18 mouse cellular contexts compared by ENCODE assay signal in genomic region chr10:21257244-21257643, GRCm38 (mm10). TPM values are rescaled to one million over a fixed set of nuclear protein-coding genes. Genes with fewer than 3 reads are reported as not detected.
DNase-seq lines count a peak whose midpoint lies in the region; ATAC-seq lines count a peak whose summit lies in the region.
"Had no signal": no experiment of that assay in that cellular context is flagged by ENCODE, and none has a peak within 500 bp of the region (broad histone marks: within the 10 kb centered on the region; RNA-seq: fewer than 3 reads in every experiment).

No protein-coding gene starts in this region.

- no peaks in the 10 kb centered on the region for H3K9me3 ChIP-seq in liver, embryonic 12.5 days (replicated peaks)
- H3K9me3 ChIP-seq: hindbrain, embryonic 13.5 days; limb, embryonic 10.5 days; midbrain, embryonic 10.5 days; neural tube, embryonic 13.5 days had no signal

- H3K27me3 ChIP-seq in liver, embryonic 12.5 days (replicated peaks) = no peaks in the 10 kb centered on the region
- H3K27me3 ChIP-seq: hindbrain, embryonic 13.5 days; neural tube, embryonic 13.5 days had no signal

- peaks cover 74% of the 10 kb centered on the region for H3K4me1 ChIP-seq in liver, embryonic 12.5 days
- H3K4me1 ChIP-seq: hindbrain, embryonic 13.5 days; limb, embryonic 10.5 days; neural tube, embryonic 13.5 days had no signal

- H3K4me3 ChIP-seq in liver, embryonic 12.5 days = no peak overlapping the region
- H3K4me3 ChIP-seq: heart, adult 2 months; hindbrain, embryonic 13.5 days; left cerebral cortex, adult 2 months; limb, embryonic 10.5 days; midbrain, embryonic 10.5 days; neural tube, embryonic 13.5 days had no signal

- H3K9ac ChIP-seq in liver, embryonic 12.5 days = no peak overlapping the region
- H3K9ac ChIP-seq: hindbrain, embryonic 13.5 days; neural tube, embryonic 13.5 days had no signal

- DNase-seq in embryo, embryonic 10.5 days (ENCODE audit: low spot score) = peak; percentile 16
- no peak for DNase-seq in embryo, embryonic 10 days (ENCODE audit: low spot score)
- DNase-seq in liver = peak; percentile 56
- no peak for DNase-seq in MN1 (ENCODE audit: low spot score)
- no peak for DNase-seq in cerebellum, adult 9-10 months
- DNase-seq: cerebellum, postnatal 36 days; gastrocnemius, postnatal 10 days; heart, adult 2 months; lung, adult 2 months; lung, postnatal 36 days had no signal

- WGBS in liver, embryonic 12.5 days (ENCODE audit: insufficient replicate concordance) = 69% methylated on average over 5 of the region's 5 CpGs

- H3K27ac ChIP-seq in liver, embryonic 12.5 days = no peak overlapping the region
- H3K27ac ChIP-seq: heart, adult 2 months; hindbrain, embryonic 13.5 days; left cerebral cortex, adult 2 months; limb, embryonic 10.5 days; midbrain, embryonic 10.5 days; neural tube, embryonic 13.5 days had no signal

- ATAC-seq in liver, embryonic 12.5 days = no peak
- ATAC-seq in erythroblast, adult 5-6 weeks (replicated peaks; ENCODE audit: low FRiP score, poor library complexity, severe bottlenecking) = peak; percentile 55; the same call in 1 of the 2 replicates
- ATAC-seq in megakaryocyte progenitor cell, adult 5-6 weeks (replicated peaks; ENCODE audit: poor library complexity) = 0 out of 2 replicates have a peak, but pooled peaks have one; percentile 27

- no peaks in the 10 kb centered on the region for H3K36me3 ChIP-seq in liver, embryonic 12.5 days
- H3K36me3 ChIP-seq: hindbrain, embryonic 13.5 days; limb, embryonic 10.5 days; midbrain, embryonic 10.5 days; neural tube, embryonic 13.5 days had no signal

- no peak overlapping the region for H3K4me2 ChIP-seq in liver, embryonic 12.5 days
- H3K4me2 ChIP-seq: hindbrain, embryonic 13.5 days; neural tube, embryonic 13.5 days had no signal

RNA-seq across cellular contexts. Expression of gene Hbs1l, which starts 38.5 kb away (rescaled TPM):
- 89.2 and 89.3 TPM in 2 replicates for polyA plus RNA-seq in liver, embryonic 12.5 days (2016; fragmentation: Nextera tagmentation; extraction: Ambion mirVana)
- 42.3 and 66.0 TPM in 2 replicates for total RNA-seq in erythroblast, adult 5-6 weeks (2015; ENCODE audit: low replicate concordance)
- total RNA-seq in erythroblast, adult 5-6 weeks (2017; ENCODE audit: low replicate concordance) = 69.5 and 91.7 TPM in 2 replicates
- total RNA-seq in megakaryocyte progenitor cell, adult 5-6 weeks (2015) = 65.1 and 72.5 TPM in 2 replicates
- 88.3 and 93.5 TPM in 2 replicates for total RNA-seq in megakaryocyte progenitor cell, adult 5-6 weeks (2017)

Comparison
In these comparisons a context has a peak if more than half of its experiments do, and no peak if none do; other contexts are left out.
1. DNase-seq: peak in embryo, embryonic 10.5 days (single experiment) and liver (single experiment); none in embryo, embryonic 10 days (single experiment), MN1 (single experiment) and cerebellum, adult 9-10 months (single experiment).